Mouse (Mus musculus) lung, embryonic 15.5 days (tissue): Measurements from ENCODE around the gene Zfp618. TPM values are rescaled to one million over a fixed set of nuclear protein-coding genes. Genes with fewer than 3 reads are reported as not detected.

Source experiments
- ATAC-seq: fragments of 200-750 bp; cut with Nextera tagmentation; 2 replicates; pipeline ENCODE4 v1.8.0; 2017; ENCODE audit warnings: moderate number of reproducible peaks, borderline replicate concordance; ENCODE audit not compliant: low FRiP score, low TSS enrichment; ENCODE audit errors: extremely low read depth
- H3K27ac ChIP-seq: fragments of 300-500 bp; sonication (generic); 2 replicates; pipeline ENCODE4 v1.5.1; 2015; ENCODE audit warnings: moderate library complexity, mild to moderate bottlenecking, inconsistent platforms
- H3K27me3 ChIP-seq: fragments of 300-500 bp; sonication (generic); 2 replicates; pipeline ENCODE4 v1.6.1; 2015; ENCODE audit warnings: inconsistent platforms
- H3K36me3 ChIP-seq: fragments of 300-500 bp; sonication (generic); 2 replicates; pipeline ENCODE4 v1.6.1; 2015; ENCODE audit warnings: inconsistent platforms
- H3K4me1 ChIP-seq: fragments of 300-500 bp; sonication (generic); 2 replicates; pipeline ENCODE4 v1.6.1; 2015; ENCODE audit warnings: inconsistent platforms
- H3K4me2 ChIP-seq: fragments of 300-500 bp; sonication (generic); 2 replicates; pipeline ENCODE4 v1.6.1; 2015; ENCODE audit warnings: inconsistent platforms, mild to moderate bottlenecking, moderate library complexity
- H3K4me3 ChIP-seq: fragments of 300-500 bp; sonication (generic); 2 replicates; pipeline ENCODE4 v1.5.1; 2015; ENCODE audit warnings: mild to moderate bottlenecking, inconsistent platforms
- H3K9ac ChIP-seq: fragments of 300-500 bp; sonication (generic); 2 replicates; pipeline ENCODE4 v1.6.1; 2015; ENCODE audit warnings: inconsistent platforms
- H3K9me3 ChIP-seq: fragments of 300-500 bp; sonication (generic); 2 replicates; pipeline ENCODE4 v1.6.1; 2016; ENCODE audit warnings: inconsistent platforms
- WGBS: fragments of 180-500 bp; shearing (Covaris S2); methylation state at CpG from one replicate; pipeline ENCODE4 v1.1.7; 2015; 5-methylcytosine and 5-hydroxymethylcytosine counted together
- polyA plus RNA-seq: library from polyadenylated mRNA; unstranded; fragments of >200 nt; fragmentation: Nextera tagmentation; extraction: Ambion mirVana; gene quantifications from 2 replicates; pipeline ENCODE4 v1.2.1, GENCODE M21; 2015

Gene Zfp618
- polyA plus RNA-seq: 22.0 and 25.0 TPM in 2 replicates

DNA sequence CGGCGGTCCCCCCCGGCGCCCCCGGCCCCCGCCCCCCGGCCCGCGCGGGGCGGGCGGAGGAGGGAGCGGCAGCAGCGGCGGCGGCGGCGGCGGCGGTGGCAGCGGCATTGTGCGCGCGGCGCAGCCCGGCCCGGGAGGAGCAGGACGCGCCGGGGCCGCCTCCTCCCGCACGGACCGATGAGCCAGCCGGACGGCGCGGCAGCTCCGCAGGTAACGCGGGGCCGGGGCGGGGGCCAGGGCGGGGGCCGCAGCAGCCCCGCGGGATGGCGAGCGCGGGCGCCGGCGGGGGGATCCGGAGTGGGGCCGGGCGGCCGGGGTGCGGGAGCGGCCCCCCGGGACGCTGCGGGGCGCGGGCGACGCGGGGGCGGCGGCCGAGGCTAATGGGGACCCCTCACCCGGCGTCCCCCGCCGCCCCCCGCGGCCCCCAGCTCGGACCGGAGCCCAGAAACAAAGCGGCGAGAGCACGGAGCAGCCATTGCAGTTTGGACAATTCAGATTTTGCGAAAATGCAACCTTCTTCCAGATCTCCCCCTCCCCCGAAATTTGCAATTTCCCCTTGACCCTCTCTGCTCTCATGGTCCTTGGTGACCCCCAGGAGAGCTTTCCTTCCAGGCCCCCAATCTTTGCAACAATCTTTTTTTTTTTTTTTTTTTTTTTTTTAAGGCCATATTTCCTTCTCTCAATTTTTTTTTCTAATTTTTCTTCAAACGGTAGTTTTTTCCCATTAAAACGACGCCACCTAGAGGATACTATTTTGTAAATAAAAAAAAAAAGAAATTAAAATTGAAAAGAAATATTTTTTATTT, at the start of gene Zfp618:
Zfp618 (plus strand) TSS at position 77 of the 806 bp plus-strand sequence.
- Histone ChIP-seq H3K27me3 (no peaks in the 10 kb centered on the region), H3K4me2 (peak within 1 kb of the TSS; percentile 80), H3K9me3 (no peaks in the 10 kb centered on the region), H3K4me1 (peaks cover 13% of the 10 kb centered on the region), H3K4me3 (peak within 1 kb of the TSS; percentile 91), H3K9ac (peak within 1 kb of the TSS; percentile 92), H3K36me3 (no peaks in the 10 kb centered on the region), H3K27ac (peak within 1 kb of the TSS; percentile 88)
- under 1% methylated on average over 42 of the region's 86 CpGs for WGBS
- ATAC-seq: peak; percentile 74; the same call in 1 of the 2 replicates

DNA sequence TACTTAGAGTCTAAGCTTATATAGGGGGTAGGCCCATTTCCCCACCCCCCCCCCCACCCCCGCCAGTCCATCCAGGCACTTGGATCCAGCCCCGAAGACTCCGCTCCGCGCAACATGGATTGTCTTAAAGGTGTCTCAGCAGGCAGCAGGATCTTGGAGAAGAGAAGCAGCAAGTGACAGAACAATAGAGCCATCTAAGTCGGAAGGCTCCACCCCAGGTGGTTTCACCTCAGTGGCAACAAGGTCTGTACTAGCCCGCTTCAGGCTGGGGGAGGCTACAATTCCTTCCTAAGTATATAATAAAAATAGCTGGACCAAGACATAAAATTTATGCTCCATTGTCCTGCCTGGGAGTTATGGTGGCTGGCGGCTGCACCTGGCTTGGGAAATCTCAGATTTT, 48.3 kb upstream of the Zfp618 start:
- Histone ChIP-seq H3K4me2 (no peak overlapping the region), H3K4me1 (no peaks in the 10 kb centered on the region), H3K27ac (no peak overlapping the region), H3K27me3 (no peaks in the 10 kb centered on the region), H3K9me3 (no peaks in the 10 kb centered on the region), H3K36me3 (no peaks in the 10 kb centered on the region), H3K9ac (no peak overlapping the region), H3K4me3 (no peak overlapping the region)
- WGBS: 92% methylated on average over 8 of the region's 8 CpGs
- ATAC-seq: no peak

DNA sequence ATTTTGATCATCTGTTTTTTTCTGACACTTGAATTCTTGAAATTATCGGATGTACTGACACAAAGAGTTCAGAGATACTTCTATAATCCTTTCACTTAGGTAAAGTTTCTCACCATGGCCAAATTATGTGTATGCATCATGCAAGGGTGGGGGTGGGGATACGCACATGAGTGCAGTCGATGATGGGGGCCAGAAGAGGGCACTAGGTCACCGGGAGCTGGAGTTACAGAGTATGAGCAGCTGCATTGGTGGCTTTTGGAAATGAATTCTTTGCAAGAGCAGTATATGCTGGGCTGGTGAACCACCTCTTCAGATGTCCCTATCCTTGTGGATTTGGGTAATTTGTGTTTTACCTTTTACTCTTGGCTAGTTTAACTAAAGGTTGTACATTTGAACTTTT, 31.6 kb upstream of the Zfp618 start:
- no peak for ATAC-seq
- no peak overlapping the region for H3K4me2 ChIP-seq
- no peaks in the 10 kb centered on the region for H3K27me3 ChIP-seq
- H3K9ac ChIP-seq: no peak overlapping the region
- no peaks in the 10 kb centered on the region for H3K36me3 ChIP-seq
- 75% methylated on average over 4 of the region's 4 CpGs for WGBS
- no peak overlapping the region for H3K27ac ChIP-seq
- no peak overlapping the region for H3K4me3 ChIP-seq
- no peaks in the 10 kb centered on the region for H3K9me3 ChIP-seq
- peaks cover 9% of the 10 kb centered on the region; the same call in 1 of the 2 replicates for H3K4me1 ChIP-seq

DNA sequence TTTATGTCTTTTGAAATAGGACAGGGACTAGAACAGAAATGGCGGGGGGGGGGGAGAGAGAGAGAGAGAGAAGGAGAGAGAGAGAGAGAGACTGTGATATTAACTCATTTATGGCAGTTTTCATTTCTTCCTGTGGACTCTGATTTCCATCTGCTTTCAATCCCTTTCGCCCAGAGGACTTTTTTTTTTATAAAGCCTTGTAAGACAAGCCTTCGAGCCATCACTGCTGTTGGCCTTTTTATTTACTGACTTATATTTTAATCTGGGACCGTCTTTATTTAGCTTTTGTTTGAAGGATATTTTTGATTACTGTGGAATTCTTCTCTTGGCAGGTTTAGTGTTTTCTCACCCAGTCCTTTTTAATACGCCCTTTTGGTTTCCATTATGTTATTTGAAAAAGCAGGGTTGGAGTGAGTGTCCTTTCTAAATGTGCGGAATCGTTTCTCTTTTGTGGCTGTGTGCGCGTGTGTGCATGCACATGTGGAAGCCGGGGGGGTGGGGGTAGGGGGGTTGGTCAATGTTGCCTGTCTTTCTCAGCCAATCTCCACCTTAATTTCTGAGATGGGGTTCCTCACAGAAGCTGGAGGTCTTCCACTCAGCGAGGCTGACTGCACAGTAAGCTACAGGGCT, 29.7 kb upstream of the Zfp618 start:
- ATAC-seq: peak; percentile 49; the same call in 1 of the 2 replicates
- H3K4me3 ChIP-seq: no peak overlapping the region
- no peak overlapping the region for H3K4me2 ChIP-seq
- H3K9me3 ChIP-seq: no peaks in the 10 kb centered on the region
- WGBS: 57% methylated on average over 11 of the region's 11 CpGs
- no peaks in the 10 kb centered on the region for H3K36me3 ChIP-seq
- H3K27ac ChIP-seq: peak overlapping the region; percentile 72
- peaks cover 9% of the 10 kb centered on the region; the same call in 1 of the 2 replicates for H3K4me1 ChIP-seq
- H3K9ac ChIP-seq: no peak overlapping the region
- H3K27me3 ChIP-seq: no peaks in the 10 kb centered on the region

DNA sequence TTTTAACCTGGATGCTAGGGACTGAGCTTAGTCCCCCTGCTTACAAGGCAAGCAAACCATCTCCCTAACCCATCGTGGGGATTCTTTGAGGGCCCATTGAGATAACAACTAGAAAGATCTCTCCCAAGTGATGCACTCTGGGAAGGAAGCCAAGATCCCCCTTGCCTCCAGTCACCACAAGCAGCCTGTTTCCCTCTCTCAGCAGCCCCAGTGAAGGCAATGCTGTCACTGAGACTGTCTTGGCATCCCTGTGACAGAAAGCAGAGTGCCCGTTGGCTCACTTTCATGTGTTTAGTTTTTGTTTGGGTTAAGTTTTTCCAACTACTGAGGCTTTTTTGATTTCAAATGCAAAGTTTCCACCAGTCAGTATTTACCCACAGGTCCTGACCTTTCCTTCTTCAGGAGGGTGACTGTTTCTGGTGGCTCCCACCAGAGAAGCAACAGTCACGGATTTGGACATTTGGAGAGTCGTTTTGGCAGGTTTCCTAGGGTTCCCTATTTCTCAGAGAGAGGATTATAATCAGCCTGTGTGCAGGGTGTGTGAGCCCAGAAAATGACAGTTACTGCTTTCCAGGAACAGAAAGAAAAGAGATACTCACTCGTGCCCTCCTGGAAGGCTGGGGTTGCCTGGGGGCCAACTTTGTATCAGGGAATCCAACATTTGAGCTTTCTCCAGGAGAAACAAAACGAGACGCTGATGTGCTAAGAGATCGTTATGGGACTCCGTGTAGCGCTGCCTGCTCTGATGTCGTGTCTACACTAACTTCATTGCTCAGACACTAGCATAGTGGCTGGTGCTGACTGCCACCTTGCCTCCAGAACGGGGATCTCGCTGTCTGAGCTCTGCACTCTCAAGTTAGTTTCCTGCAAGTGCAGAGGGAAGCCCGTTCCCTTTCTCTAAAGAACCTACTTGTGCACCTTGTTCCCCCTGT, 23.1 kb upstream of the Zfp618 start:
- WGBS: 41% methylated on average over 14 of the region's 14 CpGs
- Histone ChIP-seq H3K36me3 (no peaks in the 10 kb centered on the region), H3K9me3 (no peaks in the 10 kb centered on the region), H3K4me1 (peaks cover 21% of the 10 kb centered on the region), H3K9ac (no peak overlapping the region), H3K4me3 (no peak overlapping the region), H3K27ac (peak overlapping the region; percentile 56), H3K4me2 (peak overlapping the region; percentile 23; the same call in 1 of the 2 replicates), H3K27me3 (no peaks in the 10 kb centered on the region)
- peak; percentile 92 for ATAC-seq

DNA sequence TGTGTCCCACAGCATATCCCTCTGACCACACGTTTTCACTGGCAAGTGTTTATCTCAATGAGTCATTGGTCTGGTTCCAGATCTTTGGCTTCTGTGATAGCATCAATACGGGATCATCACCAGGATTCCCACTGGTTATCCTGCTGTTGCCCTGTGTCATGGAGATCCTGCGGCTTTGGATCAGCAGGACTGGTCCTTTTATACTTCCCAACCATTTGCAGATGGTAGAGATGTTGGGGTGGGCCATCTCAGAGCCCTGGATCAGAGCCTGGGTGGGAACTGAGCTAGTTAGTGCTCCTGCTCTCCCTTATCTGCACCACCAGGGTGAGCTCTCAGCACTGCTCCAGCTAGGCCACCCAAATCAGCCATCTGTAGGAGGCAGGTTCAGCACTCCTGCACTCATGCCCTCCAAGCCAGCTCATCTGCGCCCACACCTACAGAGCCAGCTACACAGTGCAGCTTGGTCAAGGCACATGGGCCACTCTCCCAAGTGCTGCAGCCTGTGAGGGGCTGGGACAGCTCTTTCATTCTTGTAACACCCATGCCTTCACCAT, 21.0 kb upstream of the Zfp618 start:
- H3K27ac ChIP-seq: no peak overlapping the region
- ATAC-seq: no peak
- 44% methylated on average over 4 of the region's 4 CpGs for WGBS
- no peaks in the 10 kb centered on the region for H3K27me3 ChIP-seq
- no peaks in the 10 kb centered on the region for H3K9me3 ChIP-seq
- peaks cover 21% of the 10 kb centered on the region for H3K4me1 ChIP-seq
- no peak overlapping the region for H3K4me2 ChIP-seq
- H3K9ac ChIP-seq: no peak overlapping the region
- no peaks in the 10 kb centered on the region for H3K36me3 ChIP-seq
- H3K4me3 ChIP-seq: no peak overlapping the region

DNA sequence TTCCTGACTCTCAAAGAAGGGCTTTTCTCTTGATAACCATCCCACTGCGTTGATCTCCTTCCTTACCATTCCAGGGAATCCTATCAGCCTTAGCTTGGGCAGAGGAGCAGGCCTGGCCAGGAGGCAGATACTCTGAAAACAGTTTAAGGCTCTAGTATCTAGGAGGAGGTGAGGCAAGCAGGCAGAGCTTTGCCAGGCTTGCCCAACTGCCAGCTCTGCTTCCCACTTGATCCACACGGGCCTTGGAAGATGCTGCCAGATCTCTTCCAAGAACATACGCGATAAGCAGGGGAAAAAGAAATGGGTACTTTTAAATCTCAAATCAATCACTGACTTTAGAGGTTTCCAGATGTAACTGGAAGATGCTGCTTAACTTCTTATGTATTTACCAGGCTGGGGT, 1.6 kb upstream of the Zfp618 start:
- peaks cover 5% of the 10 kb centered on the region; the same call in 1 of the 2 replicates for H3K4me1 ChIP-seq
- ATAC-seq: no peak
- H3K27me3 ChIP-seq: no peaks in the 10 kb centered on the region
- no peaks in the 10 kb centered on the region for H3K9me3 ChIP-seq
- 59% methylated on average over 4 of the region's 4 CpGs for WGBS
- H3K27ac ChIP-seq: 0 out of 2 replicates have a peak overlapping the region, but pooled peaks have one; percentile 15
- H3K36me3 ChIP-seq: no peaks in the 10 kb centered on the region
- no peak overlapping the region for H3K4me3 ChIP-seq
- no peak overlapping the region for H3K9ac ChIP-seq
- H3K4me2 ChIP-seq: no peak overlapping the region

DNA sequence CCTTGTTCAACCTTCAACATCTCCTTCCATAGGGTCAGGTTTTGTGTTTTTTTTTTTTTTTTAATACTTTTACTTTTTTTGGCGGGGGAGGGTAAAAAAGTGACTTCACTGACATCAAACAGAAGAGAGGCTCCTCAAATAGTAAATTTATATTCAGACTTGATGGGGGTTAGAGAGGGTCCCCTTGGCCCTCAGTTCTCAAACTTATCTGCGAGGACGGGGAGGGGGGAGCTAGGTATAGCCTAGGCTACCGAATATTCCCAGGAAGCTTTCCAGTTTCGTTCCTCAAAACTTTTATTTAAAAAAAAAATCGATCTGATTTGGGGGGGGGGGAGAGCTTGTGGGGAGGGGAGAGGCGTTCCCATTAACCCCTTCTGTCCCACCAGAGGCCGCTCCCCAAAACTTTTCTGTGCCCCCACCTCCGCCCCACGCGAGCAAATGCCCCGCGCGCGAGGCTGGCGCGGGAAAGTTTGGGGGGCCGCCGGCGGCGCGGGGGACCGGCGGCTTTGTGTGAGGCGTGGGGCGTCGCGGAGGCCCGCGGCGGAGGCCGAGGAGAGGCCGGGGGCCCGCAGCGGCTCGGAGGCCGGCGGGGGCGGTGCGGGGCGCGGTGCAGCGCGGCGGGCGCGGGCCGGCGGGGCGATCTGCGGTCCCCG, 403 bp upstream of the Zfp618 start:
- WGBS: 2% methylated on average over 39 of the region's 52 CpGs
- Histone ChIP-seq H3K9ac (peak overlapping the region; percentile 92), H3K4me2 (peak overlapping the region; percentile 80), H3K27me3 (no peaks in the 10 kb centered on the region), H3K36me3 (no peaks in the 10 kb centered on the region), H3K27ac (peak overlapping the region; percentile 88), H3K4me1 (peaks cover 9% of the 10 kb centered on the region), H3K4me3 (peak overlapping the region; percentile 91), H3K9me3 (no peaks in the 10 kb centered on the region)
- ATAC-seq: peak; percentile 52; the same call in 1 of the 2 replicates

DNA sequence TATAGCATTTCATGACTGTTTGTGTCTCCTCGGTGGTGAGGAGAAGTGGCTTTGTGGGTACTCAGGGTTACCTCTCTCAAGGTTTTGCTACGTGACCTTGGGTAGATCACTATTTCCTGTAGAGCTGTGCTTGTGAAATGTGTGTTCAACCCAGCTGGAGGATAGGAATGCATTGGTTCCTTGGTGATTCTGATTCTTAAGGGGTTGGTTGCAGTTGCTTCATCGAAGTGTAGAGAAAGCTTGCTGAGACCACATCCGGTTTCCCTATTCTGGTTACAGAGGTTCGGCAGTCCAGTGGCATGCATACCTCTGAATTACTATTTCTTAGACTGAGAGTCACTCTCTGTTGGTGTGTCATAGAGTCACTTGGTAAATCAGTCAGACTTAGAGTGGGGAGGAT, 4.2 kb downstream of the Zfp618 start:
- Histone ChIP-seq H3K4me3 (no peak overlapping the region), H3K4me1 (peaks cover 40% of the 10 kb centered on the region), H3K36me3 (no peaks in the 10 kb centered on the region), H3K27me3 (no peaks in the 10 kb centered on the region), H3K4me2 (no peak overlapping the region), H3K9ac (no peak overlapping the region), H3K27ac (no peak overlapping the region), H3K9me3 (no peaks in the 10 kb centered on the region)
- no peak for ATAC-seq
- 76% methylated on average over 5 of the region's 5 CpGs for WGBS

DNA sequence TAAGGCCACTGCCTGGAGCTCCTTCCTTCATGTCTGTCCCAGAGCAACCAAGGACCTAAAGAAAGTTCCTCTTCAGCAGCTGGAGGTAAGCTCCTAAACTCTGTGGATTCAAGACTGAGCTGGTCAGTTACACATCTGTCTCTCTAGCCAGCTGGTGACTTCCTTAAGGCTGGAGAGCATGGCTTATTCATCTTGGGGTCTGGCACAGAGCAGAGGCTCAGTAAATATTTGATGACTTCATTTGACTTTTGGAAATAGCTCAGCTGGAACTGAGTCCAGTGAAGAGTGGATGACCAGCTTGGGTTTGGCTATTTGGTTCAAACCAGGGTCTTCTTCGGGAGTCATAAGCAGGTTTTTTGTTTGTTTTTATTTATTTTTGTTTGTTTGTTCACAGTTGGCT, 6.6 kb downstream of the Zfp618 start:
- no peaks in the 10 kb centered on the region for H3K36me3 ChIP-seq
- 50% methylated on average over 1 of the region's 1 CpGs for WGBS
- no peaks in the 10 kb centered on the region for H3K9me3 ChIP-seq
- H3K27me3 ChIP-seq: no peaks in the 10 kb centered on the region
- H3K9ac ChIP-seq: no peak overlapping the region
- peaks cover 34% of the 10 kb centered on the region for H3K4me1 ChIP-seq
- no peak overlapping the region for H3K4me3 ChIP-seq
- no peak overlapping the region for H3K27ac ChIP-seq
- no peak overlapping the region for H3K4me2 ChIP-seq
- ATAC-seq: no peak

DNA sequence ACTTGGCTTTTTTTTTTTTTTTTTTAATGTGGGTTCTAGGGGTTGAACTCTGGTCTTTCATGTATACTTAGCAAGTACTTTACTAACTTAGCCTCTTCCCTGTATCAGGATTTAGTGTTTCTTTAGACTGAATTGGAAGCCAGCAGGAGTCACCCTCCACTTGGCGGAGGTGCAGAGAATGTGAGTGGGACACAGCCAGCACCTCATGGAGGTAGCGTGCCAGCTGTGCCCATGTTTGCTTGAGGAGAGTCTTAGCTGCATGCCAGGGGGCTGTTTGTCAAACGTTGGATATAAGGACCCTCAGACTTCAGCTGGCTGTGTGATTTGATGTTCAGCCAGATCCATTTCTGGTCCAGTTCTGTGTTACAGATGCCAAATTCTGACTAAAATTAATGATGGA, 7.7 kb downstream of the Zfp618 start:
- no peak overlapping the region for H3K27ac ChIP-seq
- H3K27me3 ChIP-seq: no peaks in the 10 kb centered on the region
- no peak for ATAC-seq
- H3K4me3 ChIP-seq: no peak overlapping the region
- no peak overlapping the region for H3K4me2 ChIP-seq
- WGBS: 52% methylated on average over 3 of the region's 3 CpGs
- H3K9me3 ChIP-seq: no peaks in the 10 kb centered on the region
- H3K9ac ChIP-seq: no peak overlapping the region
- H3K36me3 ChIP-seq: no peaks in the 10 kb centered on the region
- peaks cover 38% of the 10 kb centered on the region for H3K4me1 ChIP-seq
